Mouse (Mus musculus): ENCODE measurements around the gene Zfp507. TPM values are rescaled to one million over a fixed set of nuclear protein-coding genes. Genes with fewer than 3 reads are reported as not detected.

Zfp507 gene
- total and polyA plus RNA-seq, 2 experiments from 2014 or later, result 5.9 to 8.4 TPM

DNA sequence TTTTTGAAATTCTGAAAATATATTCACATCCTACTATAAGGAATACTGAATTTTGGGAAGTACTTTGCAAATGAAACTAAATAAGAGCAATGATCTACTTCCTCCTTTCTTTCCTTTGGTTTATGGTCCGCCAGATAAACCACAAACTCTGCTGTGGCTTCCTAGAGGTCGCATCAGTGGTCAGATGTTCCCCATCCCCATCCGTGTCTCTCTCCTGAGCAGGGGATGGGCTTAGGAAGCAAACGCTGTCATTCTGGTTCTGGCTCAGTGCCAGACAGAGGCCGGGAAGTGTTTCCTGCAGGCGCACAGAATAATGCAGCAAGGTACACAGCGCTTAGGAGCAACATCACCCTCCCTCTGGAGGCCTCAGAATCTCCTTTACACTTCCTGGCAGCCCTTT, 6.7 kb downstream of the Zfp507 start:
- no peak overlapping the region for H3K9ac ChIP-seq (replicated peaks; ENCODE audit: low read depth, low read length)
- DNase-seq (ENCODE audit: low spot score) (no peak), ATAC-seq (ENCODE audit: insufficient read depth, low read depth) (no peak)
- H3K4me1 ChIP-seq (ENCODE audit: control insufficient read depth, insufficient read depth), result peaks cover 2% of the 10 kb centered on the region; the same call in 1 of the 2 replicates
- no peak overlapping the region for H3K27ac ChIP-seq (ENCODE audit: low read depth)
- WGBS, result 39% methylated on average over 7 of the region's 7 CpGs
- H3K4me2 ChIP-seq (ENCODE audit: low read depth, low read length), result no peak overlapping the region
- peaks cover 71% of the 10 kb centered on the region for H3K36me3 ChIP-seq (replicated peaks; ENCODE audit: control insufficient read depth, insufficient read depth, low read length)
- TF ChIP-seq CTCF (IDR thresholded peaks at IDR 0.05; ENCODE audit: low read depth) (no peak), EP300 (IDR thresholded peaks at IDR 0.05; ENCODE audit: low read depth) (no peak)
- H3K4me3 ChIP-seq (ENCODE audit: low read depth, low read length), result no peak overlapping the region
- no peaks in the 10 kb centered on the region for H3K9me3 ChIP-seq (replicated peaks; ENCODE audit: control insufficient read depth, low read length)
- H3K27me3 ChIP-seq (ENCODE audit: control insufficient read depth, insufficient read depth, low read length), result no peaks in the 10 kb centered on the region

- DNase-seq (ENCODE audit: low spot score), result no peak
- 60% methylated on average over 12 of the region's 12 CpGs for WGBS
- no peak for TF ChIP-seq EP300 (IDR thresholded peaks at IDR 0.05; ENCODE audit: low read depth)
- TF ChIP-seq CTCF (IDR thresholded peaks at IDR 0.05; ENCODE audit: low read depth), result no peak
These were observed 8.6 kb downstream of the Zfp507 start for GRCm38 (mm10) chr7:35794145-35794664.

GRCm38 (mm10) chr7:35792150-35792848, 10.5 kb downstream of the Zfp507 start:
- no peak for DNase-seq (ENCODE audit: low spot score)
- no peak overlapping the region for H3K4me2 ChIP-seq (ENCODE audit: low read depth, low read length)
- 75% methylated on average over 12 of the region's 12 CpGs for WGBS
- peaks cover 83% of the 10 kb centered on the region for H3K36me3 ChIP-seq (replicated peaks; ENCODE audit: control insufficient read depth, insufficient read depth, low read length)
- H3K9ac ChIP-seq (replicated peaks; ENCODE audit: low read depth, low read length), result no peak overlapping the region
- no peak overlapping the region for H3K27ac ChIP-seq (ENCODE audit: low read depth)
- TF ChIP-seq EP300 (IDR thresholded peaks at IDR 0.05; ENCODE audit: low read depth) (no peak), CTCF (IDR thresholded peaks at IDR 0.05; ENCODE audit: low read depth) (no peak)
- ATAC-seq (ENCODE audit: insufficient read depth, low read depth), result no peak
- H3K27me3 ChIP-seq (ENCODE audit: control insufficient read depth, insufficient read depth, low read length), result no peaks in the 10 kb centered on the region
- peaks cover 2% of the 10 kb centered on the region; the same call in 1 of the 2 replicates for H3K4me1 ChIP-seq (ENCODE audit: control insufficient read depth, insufficient read depth)
- no peaks in the 10 kb centered on the region for H3K9me3 ChIP-seq (replicated peaks; ENCODE audit: control insufficient read depth, low read length)
- H3K4me3 ChIP-seq (ENCODE audit: low read depth, low read length), result no peak overlapping the region

More at GRCm38 (mm10) chr7:35794145-35794664, 8.6 kb downstream of the Zfp507 start:
- H3K9ac ChIP-seq (replicated peaks; ENCODE audit: low read depth, low read length), result no peak overlapping the region
- no peak overlapping the region for H3K4me3 ChIP-seq (ENCODE audit: low read depth, low read length)
- peaks cover 2% of the 10 kb centered on the region; the same call in 1 of the 2 replicates for H3K4me1 ChIP-seq (ENCODE audit: control insufficient read depth, insufficient read depth)
- H3K9me3 ChIP-seq (replicated peaks; ENCODE audit: control insufficient read depth, low read length), result no peaks in the 10 kb centered on the region
- no peak overlapping the region for H3K4me2 ChIP-seq (ENCODE audit: low read depth, low read length)
- no peaks in the 10 kb centered on the region for H3K27me3 ChIP-seq (ENCODE audit: control insufficient read depth, insufficient read depth, low read length)
- peaks cover 76% of the 10 kb centered on the region for H3K36me3 ChIP-seq (replicated peaks; ENCODE audit: control insufficient read depth, insufficient read depth, low read length)
- no peak overlapping the region for H3K27ac ChIP-seq (ENCODE audit: low read depth)
- ATAC-seq (ENCODE audit: insufficient read depth, low read depth), result no peak

DNA sequence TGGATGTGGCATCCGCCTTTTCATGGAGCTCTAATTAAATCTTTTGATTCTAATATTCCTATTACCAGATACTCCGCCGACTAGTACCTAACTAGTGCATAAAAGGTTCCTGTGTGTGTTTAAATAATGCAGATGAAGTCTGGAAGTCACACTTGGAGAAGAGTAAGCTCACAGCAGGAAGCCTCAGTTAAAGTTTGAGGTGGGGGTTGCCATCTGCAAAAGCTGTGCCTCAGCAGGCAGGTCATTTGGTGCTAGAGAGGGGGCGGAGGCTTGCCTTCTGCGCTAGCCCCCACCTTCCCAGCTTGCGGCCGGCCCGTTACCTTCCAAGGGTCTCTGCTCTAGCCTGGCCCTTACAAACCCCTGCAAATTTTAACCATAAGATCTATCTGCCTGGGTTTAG, 11.9 kb downstream of the Zfp507 start:
- ATAC-seq (ENCODE audit: insufficient read depth, low read depth), result no peak
- Histone ChIP-seq H3K9me3 (replicated peaks; ENCODE audit: control insufficient read depth, low read length) (no peaks in the 10 kb centered on the region), H3K27me3 (ENCODE audit: control insufficient read depth, insufficient read depth, low read length) (no peaks in the 10 kb centered on the region), H3K9ac (replicated peaks; ENCODE audit: low read depth, low read length) (no peak overlapping the region), H3K4me2 (ENCODE audit: low read depth, low read length) (no peak overlapping the region), H3K36me3 (replicated peaks; ENCODE audit: control insufficient read depth, insufficient read depth, low read length) (peaks cover 93% of the 10 kb centered on the region), H3K27ac (ENCODE audit: low read depth) (no peak overlapping the region), H3K4me3 (ENCODE audit: low read depth, low read length) (no peak overlapping the region), H3K4me1 (ENCODE audit: control insufficient read depth, insufficient read depth) (no peaks in the 10 kb centered on the region)
- no peak for DNase-seq (ENCODE audit: low spot score)
- 82% methylated on average over 8 of the region's 8 CpGs for WGBS
- TF ChIP-seq EP300 (IDR thresholded peaks at IDR 0.05; ENCODE audit: low read depth), result no peak
- TF ChIP-seq CTCF (IDR thresholded peaks at IDR 0.05; ENCODE audit: low read depth), result no peak

DNA sequence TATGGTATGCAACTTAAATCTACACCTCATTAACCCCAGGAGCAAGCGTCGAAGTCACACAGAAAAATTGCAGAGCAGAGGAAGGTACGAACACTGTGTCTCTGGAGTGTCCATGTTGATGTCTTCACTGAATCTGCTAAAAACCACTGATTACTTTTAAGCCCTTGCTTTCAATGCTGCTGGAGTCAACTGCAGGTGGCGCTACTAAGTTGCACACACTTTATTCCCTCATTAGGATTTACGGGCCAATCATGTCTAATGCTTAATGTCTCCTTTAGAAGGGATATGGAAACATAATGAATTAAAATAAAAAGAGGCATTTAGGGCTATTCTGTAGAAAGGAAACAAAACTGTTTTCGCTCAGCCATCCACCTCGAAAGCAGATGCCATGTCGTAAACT, 12.6 kb downstream of the Zfp507 start:
- Histone ChIP-seq H3K4me1 (ENCODE audit: control insufficient read depth, insufficient read depth) (no peaks in the 10 kb centered on the region), H3K9me3 (replicated peaks; ENCODE audit: control insufficient read depth, low read length) (no peaks in the 10 kb centered on the region), H3K4me3 (ENCODE audit: low read depth, low read length) (no peak overlapping the region), H3K27me3 (ENCODE audit: control insufficient read depth, insufficient read depth, low read length) (no peaks in the 10 kb centered on the region), H3K9ac (replicated peaks; ENCODE audit: low read depth, low read length) (no peak overlapping the region), H3K36me3 (replicated peaks; ENCODE audit: control insufficient read depth, insufficient read depth, low read length) (peaks cover 93% of the 10 kb centered on the region), H3K4me2 (ENCODE audit: low read depth, low read length) (no peak overlapping the region), H3K27ac (ENCODE audit: low read depth) (no peak overlapping the region)
- TF ChIP-seq CTCF (IDR thresholded peaks at IDR 0.05; ENCODE audit: low read depth), result peak; percentile 50
- TF ChIP-seq EP300 (IDR thresholded peaks at IDR 0.05; ENCODE audit: low read depth), result no peak
- 90% methylated on average over 8 of the region's 8 CpGs for WGBS
- no peak for DNase-seq (ENCODE audit: low spot score)
- no peak for ATAC-seq (ENCODE audit: insufficient read depth, low read depth)

Measured in heart, postnatal 0 days (tissue).